11 mouse cellular contexts compared by ENCODE assay signal in genomic region chr7:99415045-99415444, GRCm38 (mm10). TPM values are rescaled to one million over a fixed set of nuclear protein-coding genes. Genes with fewer than 3 reads are reported as not detected.
DNase-seq lines count a peak whose midpoint lies in the region; ATAC-seq and TF ChIP-seq lines count a peak whose summit lies in the region.
"Had no signal": no experiment of that assay in that cellular context is flagged by ENCODE, and none has a peak within 500 bp of the region (broad histone marks: within the 10 kb centered on the region; RNA-seq: fewer than 3 reads in every experiment).

No protein-coding gene starts in this region.

- no peaks in the 10 kb centered on the region for H3K9me3 ChIP-seq in limb, embryonic 15.5 days
- no peaks in the 10 kb centered on the region for H3K9me3 ChIP-seq in intestine, embryonic 15.5 days
- H3K9me3 ChIP-seq in intestine, postnatal 0 days (ENCODE audit: control insufficient read depth): no peaks in the 10 kb centered on the region

- no peak for TF ChIP-seq CTCF in gastrocnemius, adult 2 months (IDR thresholded peaks at IDR 0.05)
- no peak for TF ChIP-seq CTCF in intestine, postnatal 0 days (IDR thresholded peaks at IDR 0.05; ENCODE audit: low read depth)

- no peak overlapping the region for H3K4me3 ChIP-seq in gastrocnemius, adult 2 months
- H3K4me3 ChIP-seq in limb, embryonic 15.5 days: no peak overlapping the region
- no peak overlapping the region for H3K4me3 ChIP-seq in intestine, embryonic 15.5 days (replicated peaks)
- H3K4me3 ChIP-seq in intestine, postnatal 0 days (ENCODE audit: low read depth, low read length): no peak overlapping the region
- H3K4me3 ChIP-seq: heart, adult 2 months had no signal

- no peak overlapping the region for H3K9ac ChIP-seq in limb, embryonic 15.5 days
- no peak overlapping the region for H3K9ac ChIP-seq in intestine, embryonic 15.5 days
- H3K9ac ChIP-seq in intestine, postnatal 0 days (ENCODE audit: low read depth, low read length): no peak overlapping the region
- H3K9ac ChIP-seq: liver, postnatal 0 days had no signal

- H3K4me1 ChIP-seq in limb, embryonic 15.5 days: peaks cover 10% of the 10 kb centered on the region
- H3K4me1 ChIP-seq in intestine, embryonic 15.5 days (replicated peaks): peaks cover 5% of the 10 kb centered on the region; the same call in 1 of the 2 replicates
- H3K4me1 ChIP-seq in intestine, postnatal 0 days (replicated peaks; ENCODE audit: control insufficient read depth, insufficient read depth, low read length): no peaks in the 10 kb centered on the region

- DNase-seq in gastrocnemius, adult 2 months: peak; percentile 82
- no peak for DNase-seq in gastrocnemius, postnatal 10 days
- peak; percentile 40 for DNase-seq in MN1 (ENCODE audit: low spot score)
- DNase-seq in adrenal gland, postnatal 36 days: peak; percentile 38 to 58
- DNase-seq: kidney, adult 18-20 months; liver, postnatal 0 days had no signal

- intact Hi-C loops in gastrocnemius, adult 2 months (cut with DNase I): loop anchor here (5.0 kb wide), 1 partner anchor 33 kb away; the partner anchor contains the start of gene Gdpd5

- no peaks in the 10 kb centered on the region; the same call in 1 of the 2 replicates for H3K36me3 ChIP-seq in limb, embryonic 15.5 days
- no peaks in the 10 kb centered on the region for H3K36me3 ChIP-seq in intestine, embryonic 15.5 days
- H3K36me3 ChIP-seq in intestine, postnatal 0 days (ENCODE audit: control insufficient read depth, insufficient read depth): peaks cover 8% of the 10 kb centered on the region; the same call in 1 of the 2 replicates

- 0 out of 2 replicates have a peak, but pooled peaks have one; percentile 30 for ATAC-seq in limb, embryonic 15.5 days (ENCODE audit: insufficient number of reproducible peaks, low FRiP score, low TSS enrichment, low read depth)
- ATAC-seq in intestine, embryonic 15.5 days: no peak
- ATAC-seq in intestine, postnatal 0 days: no peak
- ATAC-seq: liver, postnatal 0 days had no signal

- no peaks in the 10 kb centered on the region for H3K27me3 ChIP-seq in limb, embryonic 15.5 days
- H3K27me3 ChIP-seq in intestine, embryonic 15.5 days (replicated peaks): no peaks in the 10 kb centered on the region
- H3K27me3 ChIP-seq in intestine, postnatal 0 days (replicated peaks; ENCODE audit: control insufficient read depth, insufficient read depth, low read length): no peaks in the 10 kb centered on the region

- H3K27ac ChIP-seq in gastrocnemius, adult 2 months: 0 out of 2 replicates have a peak overlapping the region, but pooled peaks have one; percentile 21
- H3K27ac ChIP-seq in limb, embryonic 15.5 days: no peak overlapping the region
- no peak overlapping the region for H3K27ac ChIP-seq in intestine, embryonic 15.5 days
- no peak overlapping the region for H3K27ac ChIP-seq in intestine, postnatal 0 days (ENCODE audit: low read depth, low read length)
- H3K27ac ChIP-seq: heart, adult 2 months had no signal

- 66% methylated on average over 4 of the region's 4 CpGs for WGBS in limb, embryonic 15.5 days
- 72% methylated on average over 4 of the region's 4 CpGs for WGBS in intestine, embryonic 15.5 days
- WGBS in intestine, postnatal 0 days: 78% methylated on average over 4 of the region's 4 CpGs

- no peak overlapping the region for H3K4me2 ChIP-seq in limb, embryonic 15.5 days
- no peak overlapping the region for H3K4me2 ChIP-seq in intestine, embryonic 15.5 days (replicated peaks)
- H3K4me2 ChIP-seq in intestine, postnatal 0 days (replicated peaks; ENCODE audit: low read depth): no peak overlapping the region

RNA-seq across cellular contexts. Expression of gene Gdpd5, which starts 33.8 kb away (rescaled TPM):
- 1 to 10 TPM; 5.4 to 6.7 TPM for total RNA-seq in gastrocnemius, adult 2 months (2021)
- total RNA-seq in gastrocnemius, postnatal 10 days (2021): 1 to 10 TPM; 8.2 to 9.8 TPM
- 1 to 10 TPM; 7.5 to 7.6 TPM for total RNA-seq in adrenal gland, postnatal 36 days (2021)
- polyA plus RNA-seq in limb, embryonic 15.5 days (2015; fragmentation: Nextera tagmentation; extraction: Ambion mirVana): 13.8 and 15.9 TPM in 2 replicates
- 15.4 and 15.9 TPM in 2 replicates for polyA plus RNA-seq in intestine, embryonic 15.5 days (2015; fragmentation: Nextera tagmentation; extraction: Ambion mirVana)
- polyA plus RNA-seq in intestine, postnatal 0 days (2015; fragmentation: Nextera tagmentation; extraction: Ambion mirVana): 15.7 and 16.9 TPM in 2 replicates

RNA-seq across cellular contexts. Expression of gene Klhl35, which starts 50.8 kb away (rescaled TPM):
- total RNA-seq in gastrocnemius, adult 2 months (2021): not detected
- under 1 TPM; 0.14 to 0.38 TPM for total RNA-seq in gastrocnemius, postnatal 10 days (2021)
- under 1 TPM; 0.50 to 0.63 TPM for total RNA-seq in adrenal gland, postnatal 36 days (2021)
- 0.46 and 1.3 TPM in 2 replicates for polyA plus RNA-seq in limb, embryonic 15.5 days (2015; fragmentation: Nextera tagmentation; extraction: Ambion mirVana)
- 0.49 and 0.62 TPM in 2 replicates for polyA plus RNA-seq in intestine, embryonic 15.5 days (2015; fragmentation: Nextera tagmentation; extraction: Ambion mirVana)
- 0.76 and 1.1 TPM in 2 replicates for polyA plus RNA-seq in intestine, postnatal 0 days (2015; fragmentation: Nextera tagmentation; extraction: Ambion mirVana)
- total RNA-seq: monocyte, adult 5-6 weeks had no signal
